Mouse (Mus musculus) bone marrow macrophage, adult 2 months (primary cell): Measurements from ENCODE around the gene Plac8. TPM values are rescaled to one million over a fixed set of nuclear protein-coding genes. Genes with fewer than 3 reads are reported as not detected.

Experiments
- H3K27ac ChIP-seq: 2 replicates; pipeline ENCODE4 v1.5.1; 2012; ENCODE audit warnings: low read depth, low read length; ENCODE audit not compliant: insufficient read depth
- H3K4me1 ChIP-seq: 2 replicates; pipeline ENCODE4 v1.6.1; 2012; ENCODE audit warnings: low read length; ENCODE audit not compliant: control insufficient read depth, insufficient read depth
- H3K4me3 ChIP-seq: 2 replicates; pipeline ENCODE4 v1.5.1; 2012; ENCODE audit warnings: mild to moderate bottlenecking, low read length, moderate library complexity; ENCODE audit not compliant: insufficient read depth
- CTCF ChIP-seq: IDR thresholded peaks from 2 replicates; pipeline ENCODE4 v1.5.1; 2012; ENCODE audit warnings: low read depth, mild to moderate bottlenecking, low read length, moderate library complexity
- POLR2A ChIP-seq: IDR thresholded peaks from 2 replicates; pipeline ENCODE4 v1.6.1; 2012; ENCODE audit warnings: mild to moderate bottlenecking, low read depth, low read length, borderline replicate concordance
- polyA plus RNA-seq: library from polyadenylated mRNA; stranded (reverse); fragments of >200 nt; gene quantifications from 2 replicates; pipeline ENCODE4 v1.2.4, GENCODE M21; 2012; ENCODE audit not compliant: missing spikeins, insufficient read depth, insufficient read length

Plac8 gene
- polyA plus RNA-seq, 1 experiment = 3.5 TPM

GRCm38 (mm10) chr5:100581622-100582434, 9.8 kb upstream of the Plac8 start:
- TF ChIP-seq CTCF (no peak), POLR2A (no peak)
- H3K27ac ChIP-seq = no peak overlapping the region
- H3K4me1 ChIP-seq = peaks cover 15% of the 10 kb centered on the region
- no peak overlapping the region for H3K4me3 ChIP-seq

DNA sequence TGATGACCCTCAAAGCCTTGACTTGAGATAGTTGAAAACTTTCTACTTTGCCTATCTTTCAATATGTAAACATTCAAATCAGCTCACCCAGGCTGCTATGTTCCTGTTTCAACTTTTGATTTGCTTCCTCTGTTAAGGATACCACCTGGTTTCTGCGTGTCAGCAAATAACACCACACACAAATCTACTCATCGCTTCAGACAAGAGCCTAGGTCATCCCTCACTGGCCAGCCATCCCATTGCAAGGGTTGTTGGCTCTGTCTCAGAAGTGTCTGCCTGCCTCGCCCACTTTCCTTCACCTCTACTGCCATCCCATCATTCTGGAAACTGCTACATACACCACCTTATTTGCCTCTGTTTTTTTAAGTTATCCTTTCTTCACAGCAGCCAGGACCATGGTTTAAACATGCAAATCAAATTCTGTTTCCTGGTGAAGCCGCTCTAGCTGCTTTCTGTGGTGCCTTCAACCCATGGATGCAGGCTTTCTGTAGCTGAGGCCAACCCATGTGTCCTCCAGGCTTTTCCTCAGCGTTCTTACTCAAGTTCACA, 6.9 kb upstream of the Plac8 start:
- Histone ChIP-seq H3K4me3 (no peak overlapping the region), H3K27ac (no peak overlapping the region), H3K4me1 (peaks cover 13% of the 10 kb centered on the region)
- TF ChIP-seq POLR2A (no peak), CTCF (no peak)

GRCm38 (mm10) chr5:100574771-100575170, 2.7 kb upstream of the Plac8 start:
- H3K4me1 ChIP-seq = peaks cover 6% of the 10 kb centered on the region
- H3K4me3 ChIP-seq = no peak overlapping the region
- no peak overlapping the region for H3K27ac ChIP-seq
- TF ChIP-seq CTCF (no peak), POLR2A (no peak)

DNA sequence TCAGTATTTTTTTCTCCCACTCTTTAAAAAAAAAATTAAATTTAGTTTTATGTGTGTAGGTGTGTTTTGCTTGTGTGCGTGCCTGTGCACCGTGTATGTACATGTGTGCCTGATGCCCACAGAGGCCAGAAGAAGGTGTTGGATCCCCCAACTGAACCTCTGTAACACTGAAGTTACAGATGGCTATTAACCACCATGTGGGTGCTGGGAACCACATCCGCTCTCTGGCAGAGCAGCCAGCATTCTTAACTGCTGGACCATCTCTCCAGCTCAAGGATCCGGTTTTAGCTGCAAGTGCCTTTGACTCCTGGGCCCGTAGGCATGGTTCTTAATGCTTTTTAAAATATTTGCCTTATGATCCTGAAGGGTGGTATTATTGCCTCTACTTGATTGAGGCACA, 1.2 kb upstream of the Plac8 start:
- H3K4me1 ChIP-seq = peaks cover 9% of the 10 kb centered on the region
- no peak for TF ChIP-seq CTCF
- TF ChIP-seq POLR2A = no peak
- H3K4me3 ChIP-seq = no peak overlapping the region
- H3K27ac ChIP-seq = no peak overlapping the region

DNA sequence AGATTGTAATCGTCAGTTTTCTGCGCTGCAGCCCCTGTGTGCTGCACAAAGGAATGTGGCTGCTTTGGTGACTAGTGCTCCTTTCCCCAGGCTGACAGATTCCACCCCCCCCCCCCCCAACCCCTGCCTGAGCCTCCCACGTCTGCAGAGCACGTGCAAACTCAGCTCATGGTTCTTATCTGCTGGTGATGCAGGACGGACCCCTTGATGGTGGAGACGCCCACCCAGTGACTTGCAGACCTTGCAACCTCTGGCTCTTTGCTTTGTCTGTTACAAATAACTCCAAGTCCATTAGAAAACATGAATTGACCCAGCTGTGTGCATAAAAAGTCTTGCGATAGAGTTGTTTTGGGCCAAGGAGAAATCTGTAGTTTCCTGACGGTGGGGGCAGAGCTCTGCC, 1.3 kb downstream of the Plac8 start:
- Histone ChIP-seq H3K27ac (no peak overlapping the region), H3K4me1 (peaks cover 16% of the 10 kb centered on the region), H3K4me3 (no peak overlapping the region)
- TF ChIP-seq CTCF (no peak), POLR2A (no peak)

GRCm38 (mm10) chr5:100569997-100570595, 1.9 kb downstream of the Plac8 start:
- Histone ChIP-seq H3K4me1 (peaks cover 16% of the 10 kb centered on the region), H3K4me3 (peak overlapping the region; percentile 12; the same call in 1 of the 2 replicates), H3K27ac (no peak overlapping the region)
- no peak for TF ChIP-seq POLR2A
- no peak for TF ChIP-seq CTCF

DNA sequence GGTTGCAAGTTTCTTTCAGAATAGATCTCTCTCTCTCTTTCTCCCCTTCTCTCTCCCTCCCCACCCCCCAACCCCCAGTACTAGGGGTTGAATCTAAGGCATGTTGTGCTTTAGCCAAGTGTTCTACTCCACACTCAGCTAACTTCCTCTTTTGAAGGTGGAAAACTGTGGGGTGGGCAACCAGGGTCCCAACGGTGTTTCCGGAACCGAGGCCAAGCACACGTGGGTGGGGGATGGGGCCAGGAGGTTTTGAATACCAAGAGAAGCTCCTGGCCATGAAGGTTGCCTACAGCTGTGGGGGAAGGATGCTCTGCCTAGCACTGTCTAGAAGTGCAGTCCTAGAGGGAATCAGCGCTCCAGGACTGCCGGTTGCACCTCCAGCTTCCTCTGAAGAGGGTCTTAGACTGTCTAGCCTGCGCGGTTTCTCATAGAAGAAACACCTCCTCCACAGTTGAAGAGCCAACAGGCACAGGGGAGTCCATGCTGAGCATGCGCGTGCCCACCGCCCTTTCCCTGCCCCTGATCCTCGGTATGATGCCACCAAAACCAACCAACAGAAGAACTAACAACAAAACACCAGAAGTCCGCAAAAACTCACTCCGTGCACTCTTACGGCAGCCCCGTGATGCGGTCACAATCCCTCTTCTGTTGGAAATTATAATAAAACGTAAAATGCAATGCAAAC, 2.7 kb downstream of the Plac8 start:
- TF ChIP-seq POLR2A = no peak
- TF ChIP-seq CTCF = no peak
- Histone ChIP-seq H3K4me3 (no peak overlapping the region), H3K27ac (no peak overlapping the region), H3K4me1 (peaks cover 16% of the 10 kb centered on the region)

DNA sequence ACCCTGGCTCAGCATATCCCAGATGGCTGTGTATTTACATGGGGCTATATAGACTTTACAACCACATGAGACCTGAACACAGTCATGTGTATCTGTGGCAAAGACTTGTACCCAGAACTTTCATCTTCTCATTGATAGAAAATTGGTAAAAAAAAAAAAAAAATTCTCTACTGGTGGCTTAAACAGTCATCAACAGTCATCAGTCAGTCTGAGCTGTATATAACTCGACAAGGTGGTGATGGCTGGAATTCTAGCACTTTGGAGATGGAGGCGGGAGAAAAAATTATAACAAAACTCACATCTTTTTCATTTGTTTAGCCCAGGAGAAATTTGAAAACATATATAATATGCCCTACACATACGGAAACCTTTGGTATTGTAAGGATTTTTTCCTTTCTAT, 3.2 kb downstream of the Plac8 start:
- peaks cover 16% of the 10 kb centered on the region for H3K4me1 ChIP-seq
- H3K4me3 ChIP-seq = no peak overlapping the region
- no peak overlapping the region for H3K27ac ChIP-seq
- no peak for TF ChIP-seq CTCF
- no peak for TF ChIP-seq POLR2A

DNA sequence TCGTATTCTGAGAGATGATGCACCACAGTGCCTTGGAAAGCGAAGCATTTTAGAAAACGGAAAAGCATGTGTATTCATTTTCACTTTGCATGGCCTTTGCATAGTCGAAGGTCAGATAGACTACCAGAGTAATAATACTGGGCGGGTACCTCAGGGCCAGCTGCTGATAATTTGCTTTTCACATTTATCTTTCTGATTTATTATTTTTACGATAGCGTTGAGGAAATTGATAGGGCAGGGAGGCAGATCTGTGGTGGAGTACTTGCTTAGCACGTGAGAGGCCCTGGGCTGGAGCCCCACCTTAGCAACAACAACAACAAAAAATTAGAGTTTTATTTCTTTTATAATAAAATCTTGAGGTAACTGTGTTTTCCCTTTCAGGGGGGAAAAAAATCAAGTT, 3.9 kb downstream of the Plac8 start:
- H3K4me1 ChIP-seq = peaks cover 16% of the 10 kb centered on the region
- no peak overlapping the region for H3K27ac ChIP-seq
- no peak for TF ChIP-seq CTCF
- no peak for TF ChIP-seq POLR2A
- no peak overlapping the region for H3K4me3 ChIP-seq
